Mouse (Mus musculus) neutrophil, adult 5-6 weeks (primary cell): ENCODE results near the gene Enox1. TPM values are rescaled to one million over a fixed set of nuclear protein-coding genes. Genes with fewer than 3 reads are reported as not detected.

Experiments used
- ATAC-seq: fragments of 151-379, 151-347 bp; 2 replicates; pipeline ENCODE4 v1.8.0; 2017; ENCODE audit warnings: mild to moderate bottlenecking, moderate TSS enrichment; ENCODE audit not compliant: insufficient number of reproducible peaks, poor library complexity, low FRiP score, severe bottlenecking; ENCODE audit errors: extremely low read depth
- total RNA-seq: library from RNA; stranded (forward); fragments of 200-1000 nt; gene quantifications from 2 replicates; pipeline ENCODE4 v1.2.3, GENCODE M21; 2017

Gene Enox1
- total RNA-seq, 1 experiment from 2014 or later = not detected

DNA sequence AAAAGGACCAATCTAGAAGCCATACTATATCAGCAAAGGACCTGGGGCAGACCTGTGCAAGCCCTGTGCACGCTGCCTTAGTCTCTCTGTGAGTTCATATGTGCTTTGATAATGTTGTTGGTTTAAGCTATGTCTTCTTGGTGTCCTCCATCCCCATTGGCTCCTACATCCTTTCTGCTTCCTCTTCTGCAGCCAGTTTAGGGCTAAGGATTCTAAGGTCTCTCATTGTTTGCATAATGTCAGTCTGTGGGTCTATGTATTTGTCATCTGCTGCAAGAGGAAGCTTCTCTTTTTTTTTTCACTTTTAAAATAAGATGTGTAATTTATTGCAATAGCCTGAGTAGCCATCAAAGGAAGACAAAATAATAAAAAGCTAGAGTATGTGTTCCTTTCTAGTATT is 369.7 kb downstream of the Enox1 start:
- peak; percentile 56; the same call in 1 of the 2 replicates for ATAC-seq

DNA sequence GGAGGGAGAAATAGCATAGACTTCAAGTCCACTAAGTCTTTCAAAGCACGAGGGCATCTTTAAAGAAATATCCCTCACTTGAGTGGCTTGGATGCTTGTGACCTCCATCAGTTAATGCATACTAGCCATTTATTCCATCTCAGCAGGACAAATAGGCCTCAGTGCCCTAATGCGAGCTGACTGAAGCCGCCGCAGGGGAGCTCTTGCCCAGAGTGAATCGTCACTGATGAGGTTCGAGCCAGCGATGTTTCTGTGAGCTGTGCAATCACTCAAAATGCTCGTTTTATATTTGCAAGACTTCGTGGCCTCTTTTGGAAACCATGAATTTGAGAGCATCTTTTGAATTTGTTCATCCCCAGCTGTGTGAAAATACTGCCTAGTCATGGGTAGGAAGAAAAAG is 372.6 kb downstream of the Enox1 start:
- ATAC-seq = no peak

DNA sequence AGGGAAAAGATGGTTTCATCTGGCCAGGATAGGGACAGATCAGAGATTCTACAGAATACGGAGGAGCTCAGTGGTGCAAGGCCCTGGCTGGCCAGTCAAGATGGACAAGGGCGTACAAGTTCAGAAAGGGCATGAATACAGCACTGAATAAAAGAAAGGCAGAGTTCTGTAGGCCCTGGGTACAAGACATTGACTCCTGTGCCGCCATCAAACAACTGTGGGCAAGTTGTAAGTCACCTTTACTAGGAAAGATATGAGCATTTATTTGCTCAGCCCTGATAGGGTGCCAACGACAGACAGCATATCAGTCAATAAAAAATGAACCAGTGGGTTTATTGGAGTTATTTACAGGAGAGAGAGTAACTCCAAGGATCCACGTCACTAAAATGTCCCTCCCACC is 373.1 kb downstream of the Enox1 start:
- no peak for ATAC-seq

DNA sequence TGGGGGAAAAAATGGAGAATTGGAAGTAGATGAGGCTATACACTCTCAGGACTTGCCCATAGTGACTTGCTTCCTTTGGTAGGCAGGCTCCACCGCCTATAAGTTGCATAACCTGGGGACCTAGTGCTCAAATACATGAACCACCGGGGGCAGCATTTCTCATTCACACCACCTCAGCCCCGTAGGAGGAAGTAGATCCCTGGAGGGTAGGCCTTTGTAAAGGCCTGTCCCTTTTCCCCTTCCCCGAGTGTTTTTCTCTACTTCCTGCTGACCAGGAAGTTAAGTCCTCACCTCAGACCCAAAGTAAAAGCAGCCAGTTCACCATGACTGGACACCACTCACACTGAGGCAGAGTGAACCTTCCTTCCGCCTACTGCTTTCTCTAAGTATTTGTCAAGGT is 377.1 kb downstream of the Enox1 start:
- peak; percentile 68; the same call in 1 of the 2 replicates for ATAC-seq

DNA sequence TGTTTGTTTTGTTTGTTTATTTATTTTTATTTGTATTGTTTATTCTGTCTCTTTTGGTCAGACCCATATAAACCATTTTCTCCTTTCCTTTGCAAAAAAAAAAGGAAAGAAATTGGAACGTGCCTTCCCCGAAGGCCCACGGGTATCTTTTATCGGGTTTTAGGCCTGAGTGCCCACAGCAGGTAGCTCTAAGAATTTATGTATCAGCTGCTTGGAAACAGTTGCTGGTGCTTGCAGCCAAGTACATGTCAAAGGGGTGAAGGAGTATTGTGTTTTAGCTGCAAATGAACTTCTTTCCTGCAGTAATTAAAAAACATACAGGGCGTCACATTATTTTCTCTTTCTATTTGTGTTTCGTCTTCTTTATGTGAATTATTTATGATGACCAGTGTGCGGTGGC is 377.6 kb downstream of the Enox1 start:
- ATAC-seq = no peak

DNA sequence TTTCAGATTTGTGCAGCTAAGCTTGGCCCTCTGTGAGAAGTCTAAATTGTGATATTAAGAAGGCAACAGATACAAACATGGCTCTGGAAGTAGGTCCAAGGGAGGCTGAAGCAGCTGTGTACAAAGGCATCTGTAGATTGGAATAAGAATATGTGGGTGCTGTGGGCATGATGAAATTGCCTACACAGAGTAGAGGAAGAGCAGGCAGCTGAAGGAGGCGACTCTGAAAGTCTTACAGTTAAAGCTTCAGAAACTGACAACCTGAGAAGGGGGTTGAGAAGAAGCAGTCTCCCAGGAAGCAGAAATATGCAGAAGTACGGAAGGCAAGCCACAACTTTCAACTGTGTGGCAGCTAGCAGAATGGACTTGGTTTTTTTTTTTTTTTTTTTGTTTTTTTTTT is 380.0 kb downstream of the Enox1 start:
- no peak for ATAC-seq

DNA sequence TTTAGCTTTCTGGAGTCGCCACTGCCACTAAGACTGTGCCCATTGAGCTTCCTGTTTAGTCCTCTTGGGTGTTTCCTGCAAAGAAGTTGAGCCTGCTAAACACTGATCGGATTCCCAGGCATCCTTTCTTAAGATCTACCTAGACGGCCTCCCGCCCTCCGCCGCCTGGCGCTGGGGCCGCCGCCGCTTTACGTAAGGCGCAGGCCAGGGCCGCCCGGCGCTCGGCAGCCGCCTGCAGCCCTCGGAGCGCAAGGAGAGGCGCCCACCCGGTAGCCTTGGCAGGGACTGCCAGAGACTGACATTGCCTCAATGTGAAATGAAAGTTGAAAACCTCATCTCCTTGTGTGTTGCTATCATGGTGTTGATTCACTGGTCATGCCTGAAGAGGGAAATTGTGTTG is 383.0 kb downstream of the Enox1 start:
- ATAC-seq = peak; percentile 11; the same call in 1 of the 2 replicates

DNA sequence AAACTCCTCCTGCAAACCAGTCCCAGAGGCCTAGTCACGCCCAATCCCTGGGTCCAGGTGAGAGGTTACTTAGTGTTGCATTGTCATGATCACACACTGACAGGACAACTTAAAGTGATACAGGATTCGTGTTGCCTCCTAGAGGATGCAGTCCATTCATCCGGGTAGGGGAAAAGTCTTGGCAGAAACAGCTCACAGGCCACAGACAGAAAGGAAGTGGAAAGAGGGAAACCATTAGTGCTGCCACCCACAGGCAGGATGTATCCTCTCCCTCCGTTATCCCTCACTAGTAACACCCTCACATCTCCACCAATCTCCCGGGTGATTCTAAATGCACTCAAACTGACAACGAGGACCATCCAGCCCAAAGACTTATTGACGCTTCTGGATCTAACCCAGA is 385.4 kb downstream of the Enox1 start:
- no peak for ATAC-seq

DNA sequence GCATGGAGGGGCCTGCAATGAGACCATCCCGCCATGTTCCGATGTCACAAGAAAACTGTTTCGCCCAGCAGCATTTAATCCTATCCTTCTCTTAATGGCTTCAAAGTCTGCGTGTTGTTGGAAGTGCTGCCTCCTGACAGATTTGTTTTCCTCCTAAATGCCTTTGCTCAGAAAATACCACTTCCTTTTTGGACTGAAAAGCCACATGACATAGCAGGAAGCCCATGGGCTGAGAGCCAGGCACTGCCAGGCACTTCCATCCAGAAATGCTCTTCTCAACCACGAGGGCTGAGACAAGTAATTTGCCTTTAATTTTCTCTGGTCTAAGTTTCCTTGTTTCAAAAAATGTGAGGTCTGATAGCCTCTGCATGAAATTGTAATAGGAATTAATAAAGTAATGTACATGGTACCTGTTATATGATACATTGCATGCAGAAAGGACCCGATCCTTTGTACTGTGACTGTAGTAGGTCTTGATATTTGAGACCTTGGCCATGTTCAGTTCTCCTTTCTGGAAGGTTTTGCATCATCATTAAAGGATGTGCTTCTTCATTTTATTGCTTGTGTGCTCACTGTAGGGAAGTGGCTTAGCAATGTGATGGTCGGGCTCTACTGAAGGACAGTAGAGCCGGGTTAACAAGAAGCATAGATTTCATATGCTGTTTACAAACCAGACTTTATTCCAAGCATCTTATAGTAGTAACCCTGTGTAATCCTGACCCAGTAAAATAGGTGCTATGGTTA is 390.1 kb downstream of the Enox1 start:
- ATAC-seq = peak; percentile 79

DNA sequence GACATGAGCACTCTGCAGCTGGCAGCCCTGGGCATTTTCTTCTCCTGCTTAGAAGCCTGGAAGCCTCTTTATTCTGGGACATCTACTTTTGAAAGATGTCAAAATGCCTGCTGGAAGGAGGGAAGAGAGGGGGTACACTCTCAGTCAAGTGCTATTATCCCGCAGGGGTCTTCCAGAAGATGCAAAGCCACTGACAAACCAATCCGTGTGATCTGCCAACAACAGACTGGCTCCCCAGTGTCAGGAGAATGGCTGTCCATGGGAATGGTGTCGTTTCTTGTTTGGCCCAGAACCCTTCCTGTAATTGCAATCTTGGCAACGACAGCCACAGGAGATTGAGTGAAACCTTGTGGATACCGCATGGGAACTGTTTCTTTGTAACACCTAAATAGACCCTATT is 390.8 kb downstream of the Enox1 start:
- ATAC-seq = no peak

DNA sequence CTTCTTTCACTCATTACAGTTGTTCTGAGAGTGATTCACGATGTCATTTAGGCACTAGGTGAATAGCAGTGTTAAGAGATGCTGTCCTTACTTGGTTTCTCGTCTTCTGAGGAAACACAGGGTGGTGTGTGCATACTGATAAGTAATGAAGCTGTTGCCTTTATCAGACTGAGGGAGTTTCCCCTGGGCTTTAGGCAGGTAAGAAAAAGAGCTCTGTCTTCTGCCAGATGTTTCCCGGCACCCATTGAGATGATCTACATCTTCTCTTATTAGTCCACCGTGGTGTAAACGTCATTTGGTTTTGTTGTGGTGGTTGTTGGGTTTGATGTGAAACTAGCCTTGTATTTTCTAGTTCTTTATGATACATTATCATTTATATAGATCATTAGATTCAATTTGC is 392.4 kb downstream of the Enox1 start:
- no peak for ATAC-seq

DNA sequence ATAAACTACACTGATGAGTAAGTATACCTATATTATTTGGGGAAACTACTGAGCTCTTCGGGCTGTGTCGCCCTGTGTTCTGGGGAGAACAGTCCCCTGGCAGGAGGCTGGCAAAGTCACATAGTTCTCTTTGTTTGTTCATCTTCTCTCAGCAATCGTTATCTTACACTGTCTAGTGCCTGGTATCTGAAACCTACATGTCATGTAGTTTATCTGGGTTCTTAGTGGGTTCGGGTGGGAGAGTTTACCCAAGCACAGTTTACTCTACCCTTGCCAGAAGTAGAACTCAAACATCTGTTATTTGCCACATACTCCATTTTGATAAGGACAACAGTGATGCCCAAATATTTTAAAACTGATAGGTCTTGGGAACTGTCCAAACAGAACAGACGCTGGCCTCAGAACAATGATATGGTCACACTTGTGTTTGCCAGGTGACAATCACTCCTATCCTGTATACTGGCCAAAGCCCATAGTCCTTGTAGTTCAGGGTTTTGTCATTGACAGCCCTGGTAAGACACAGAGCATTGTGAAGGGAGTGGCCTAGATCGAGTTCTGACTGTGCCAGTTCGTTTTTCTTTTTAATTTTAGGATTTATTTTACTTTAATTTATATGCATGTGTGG is 401.0 kb downstream of the Enox1 start:
- no peak for ATAC-seq

DNA sequence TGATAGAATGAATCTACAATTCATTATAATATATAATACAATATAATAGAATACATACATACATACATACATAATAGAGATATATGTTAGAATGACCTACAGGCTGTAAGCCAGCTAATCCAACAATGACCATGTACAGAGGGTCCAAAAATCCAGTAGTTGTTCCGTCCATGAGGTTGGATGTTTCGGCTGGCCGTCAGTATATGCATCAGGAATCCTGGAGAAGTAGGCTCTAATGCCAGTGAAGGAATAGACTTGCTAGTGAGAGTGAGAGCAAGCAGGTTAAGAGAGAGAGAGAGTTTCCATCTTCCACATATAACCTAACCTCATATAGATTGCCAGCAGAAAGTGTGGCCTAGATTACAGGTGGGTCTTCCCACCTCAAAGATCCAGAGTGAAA is 402.3 kb downstream of the Enox1 start:
- no peak for ATAC-seq

DNA sequence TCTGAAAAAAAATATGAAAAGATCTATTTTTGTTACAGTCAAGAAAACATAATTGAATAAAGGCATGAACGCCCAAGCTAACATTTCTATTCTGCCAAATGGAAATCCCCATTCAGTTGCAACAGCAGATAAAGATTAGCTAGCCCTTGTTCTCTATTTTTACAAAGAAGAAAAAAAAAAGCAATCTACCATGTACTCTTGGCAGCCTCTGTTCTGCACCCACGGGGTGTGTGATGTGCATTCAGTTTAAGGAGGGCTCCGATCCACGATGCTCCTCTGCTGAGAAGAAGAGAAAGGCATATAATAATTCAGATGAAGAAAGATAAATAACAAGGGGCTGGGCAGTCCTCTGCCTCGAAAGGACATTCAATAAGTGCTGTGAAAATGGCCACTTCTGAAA is 403.2 kb downstream of the Enox1 start:
- ATAC-seq = no peak

DNA sequence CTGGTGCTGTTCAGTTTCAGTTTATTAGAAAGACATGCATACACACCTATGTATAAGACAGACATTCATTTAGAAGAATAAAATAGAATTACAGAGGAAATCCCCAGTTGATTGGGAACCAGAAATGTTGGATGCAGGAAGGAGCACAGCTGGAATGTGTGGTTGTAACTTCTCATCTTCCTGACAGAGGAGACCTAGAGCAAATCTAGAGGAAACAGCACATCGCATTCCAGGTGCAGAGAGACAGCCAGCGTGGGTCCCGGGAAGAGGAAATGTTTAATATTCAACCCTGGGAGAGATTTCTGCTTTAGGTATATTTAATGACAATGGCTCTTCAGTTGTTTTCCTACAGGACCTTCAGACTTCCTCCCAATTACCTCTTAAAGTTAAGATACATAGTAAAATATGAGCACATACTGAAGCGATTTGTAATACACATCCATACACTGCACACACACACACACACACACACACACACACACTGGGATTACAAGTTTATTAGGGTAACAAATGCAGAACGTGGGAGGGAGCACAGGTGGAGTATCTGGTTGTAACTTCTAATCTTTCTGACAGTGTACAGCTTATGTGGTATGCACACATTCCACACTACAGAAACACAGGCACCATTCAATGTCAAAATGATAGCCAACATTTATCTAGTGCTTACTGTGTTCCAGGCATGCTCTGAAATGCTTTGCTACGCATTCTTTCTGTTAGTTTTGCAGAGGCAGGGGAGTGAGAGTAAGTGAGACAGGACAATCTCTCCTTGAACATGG is 405.4 kb downstream of the Enox1 start:
- no peak for ATAC-seq

DNA sequence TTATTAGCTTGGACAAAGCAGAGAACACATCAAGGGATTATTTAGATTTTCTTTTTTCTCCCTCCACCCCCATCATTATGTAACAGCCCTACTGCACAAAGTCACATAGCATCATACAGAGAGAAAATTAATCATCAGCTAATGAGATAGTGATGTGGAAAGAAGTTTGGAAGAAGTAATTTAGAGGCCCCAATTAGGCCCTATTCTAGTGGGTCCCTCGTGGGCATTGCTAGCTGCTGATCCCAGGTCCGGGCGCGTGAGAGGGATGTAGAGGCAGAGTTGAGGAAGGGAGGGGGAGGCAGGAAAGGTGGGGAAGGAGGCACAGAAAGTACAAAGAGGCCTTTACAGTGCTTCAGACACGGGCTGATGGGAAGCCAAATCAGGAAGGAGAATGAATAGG is 407.4 kb downstream of the Enox1 start:
- no peak for ATAC-seq

DNA sequence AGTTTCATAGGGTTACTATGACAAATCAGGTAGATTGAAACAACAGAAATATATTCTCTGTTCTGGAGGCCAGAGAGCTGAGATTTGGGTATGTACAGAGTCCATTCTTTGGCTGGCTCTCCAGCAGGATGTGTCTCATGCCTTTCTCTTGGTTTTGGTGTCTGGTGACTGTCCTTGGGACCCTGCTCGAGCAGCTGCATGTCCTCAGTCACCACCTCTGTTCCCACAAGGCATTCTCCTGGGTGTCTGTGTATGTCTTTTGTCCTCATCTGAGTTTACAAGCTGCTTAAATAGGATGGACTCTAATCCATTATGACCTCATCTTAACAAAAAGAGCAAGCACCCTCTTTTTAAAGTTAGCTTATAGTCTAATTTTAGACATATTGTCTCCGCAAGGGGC is 410.6 kb downstream of the Enox1 start:
- no peak for ATAC-seq

DNA sequence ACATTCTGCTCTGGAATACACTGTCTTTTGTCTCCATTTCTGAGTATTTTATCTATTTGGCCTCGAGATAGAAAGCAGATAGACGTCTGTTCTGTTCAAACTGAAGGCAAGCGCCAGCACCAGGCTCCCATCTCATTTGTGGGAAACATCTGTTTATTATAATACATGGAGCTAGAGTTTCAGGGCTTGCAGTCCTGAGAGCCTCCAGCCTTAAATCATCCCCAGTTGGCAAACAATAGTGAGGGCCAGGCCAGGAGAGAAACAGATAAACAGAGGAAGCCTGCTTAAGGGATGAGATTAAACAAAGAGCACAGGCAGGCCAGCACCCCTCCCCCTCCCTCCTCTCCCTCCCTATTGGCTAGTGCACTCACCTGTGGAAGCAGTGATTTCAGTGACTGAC is 417.9 kb downstream of the Enox1 start:
- ATAC-seq = no peak

DNA sequence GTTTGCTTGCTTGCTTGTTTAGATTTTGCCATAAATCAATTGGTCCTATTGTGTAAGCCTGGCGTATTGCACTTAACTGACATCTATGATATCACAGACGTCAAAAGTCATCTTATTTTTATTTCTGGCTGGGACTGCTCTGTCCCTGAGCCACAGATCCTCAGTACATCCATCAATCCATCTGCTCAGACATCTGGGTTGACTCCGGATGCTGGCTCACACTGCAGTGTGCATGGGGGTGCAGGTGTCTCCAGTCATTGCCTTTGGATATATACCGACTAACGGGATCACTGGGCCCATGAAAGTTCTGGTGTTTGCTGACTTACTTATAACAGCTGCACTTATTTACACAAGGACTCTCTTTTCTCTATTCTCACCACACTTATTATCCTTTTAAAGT is 419.8 kb downstream of the Enox1 start:
- ATAC-seq = no peak
